In genomic region chr6:40347772-40348111, GRCm38 (mm10) we compare ENCODE assay signal across 17 mouse cellular contexts. TPM values are rescaled to one million over a fixed set of nuclear protein-coding genes. Genes with fewer than 3 reads are reported as not detected.
DNase-seq lines count a peak whose midpoint lies in the region; ATAC-seq and TF ChIP-seq lines count a peak whose summit lies in the region.
"Had no signal": no experiment of that assay in that cellular context is flagged by ENCODE, and none has a peak within 500 bp of the region (broad histone marks: within the 10 kb centered on the region; RNA-seq: fewer than 3 reads in every experiment).

No protein-coding gene starts in this region.

- no peaks in the 10 kb centered on the region for H3K27me3 ChIP-seq in forebrain, embryonic 15.5 days
- H3K27me3 ChIP-seq in forebrain, embryonic 11.5 days (ENCODE audit: control insufficient read depth, insufficient read depth, low read length) = no peaks in the 10 kb centered on the region
- no peaks in the 10 kb centered on the region for H3K27me3 ChIP-seq in hindbrain, postnatal 0 days (ENCODE audit: insufficient read depth, low read length)
- H3K27me3 ChIP-seq in hindbrain, embryonic 13.5 days = no peaks in the 10 kb centered on the region
- H3K27me3 ChIP-seq in midbrain, embryonic 14.5 days (ENCODE audit: control insufficient read depth, insufficient read depth, low read length) = no peaks in the 10 kb centered on the region
- no peaks in the 10 kb centered on the region for H3K27me3 ChIP-seq in midbrain, embryonic 13.5 days
- no peaks in the 10 kb centered on the region for H3K27me3 ChIP-seq in stomach, embryonic 16.5 days (ENCODE audit: control insufficient read depth, insufficient read depth, low read length)
- H3K27me3 ChIP-seq: embryonic facial prominence, embryonic 13.5 days; midbrain, embryonic 15.5 days had no signal

- WGBS in forebrain, embryonic 15.5 days = 56% methylated on average over 1 of the region's 1 CpGs
- WGBS in forebrain, embryonic 11.5 days = 85% methylated on average over 1 of the region's 1 CpGs
- 53% methylated on average over 1 of the region's 1 CpGs for WGBS in hindbrain, postnatal 0 days
- WGBS in hindbrain, embryonic 13.5 days = 79% methylated on average over 1 of the region's 1 CpGs
- 74% methylated on average over 1 of the region's 1 CpGs for WGBS in midbrain, embryonic 14.5 days
- WGBS in midbrain, embryonic 13.5 days = 80% methylated on average over 1 of the region's 1 CpGs
- 54% methylated on average over 1 of the region's 1 CpGs for WGBS in stomach, embryonic 16.5 days

- no peak overlapping the region for H3K4me2 ChIP-seq in forebrain, embryonic 15.5 days (replicated peaks)
- H3K4me2 ChIP-seq in forebrain, embryonic 11.5 days (ENCODE audit: low read depth, low read length, severe bottlenecking) = no peak overlapping the region
- no peak overlapping the region for H3K4me2 ChIP-seq in hindbrain, postnatal 0 days (ENCODE audit: low read depth, low read length)
- no peak overlapping the region for H3K4me2 ChIP-seq in hindbrain, embryonic 13.5 days
- no peak overlapping the region for H3K4me2 ChIP-seq in midbrain, embryonic 14.5 days (ENCODE audit: low read length)
- H3K4me2 ChIP-seq in midbrain, embryonic 13.5 days (replicated peaks) = no peak overlapping the region
- H3K4me2 ChIP-seq in stomach, embryonic 16.5 days (ENCODE audit: low read depth, low read length) = no peak overlapping the region
- H3K4me2 ChIP-seq: embryonic facial prominence, embryonic 13.5 days; heart, embryonic 11.5 days; liver, embryonic 11.5 days; midbrain, embryonic 15.5 days had no signal

- no peak overlapping the region for H3K4me3 ChIP-seq in forebrain, embryonic 15.5 days
- H3K4me3 ChIP-seq in forebrain, embryonic 11.5 days (ENCODE audit: low read depth, low read length) = no peak overlapping the region
- H3K4me3 ChIP-seq in hindbrain, postnatal 0 days (ENCODE audit: low read length) = no peak overlapping the region
- H3K4me3 ChIP-seq in hindbrain, embryonic 13.5 days = no peak overlapping the region
- H3K4me3 ChIP-seq in midbrain, embryonic 14.5 days (replicated peaks; ENCODE audit: low read depth, low read length) = no peak overlapping the region
- H3K4me3 ChIP-seq in midbrain, embryonic 13.5 days (replicated peaks) = no peak overlapping the region
- H3K4me3 ChIP-seq in stomach, embryonic 16.5 days (replicated peaks; ENCODE audit: low read length) = no peak overlapping the region
- H3K4me3 ChIP-seq: embryonic facial prominence, embryonic 13.5 days; left cerebral cortex, adult 2 months; midbrain, embryonic 15.5 days had no signal

- no peak for DNase-seq in forebrain, embryonic 11.5 days (ENCODE audit: low spot score)
- no peak for DNase-seq in hindbrain, postnatal 0 days (ENCODE audit: low spot score)
- DNase-seq in midbrain, embryonic 14.5 days = peak; percentile 2
- DNase-seq: adrenal gland, postnatal 25 days; retina, postnatal 1 day; thymus, postnatal 25 days had no signal

- peaks cover 11% of the 10 kb centered on the region for H3K4me1 ChIP-seq in forebrain, embryonic 15.5 days
- no peaks in the 10 kb centered on the region for H3K4me1 ChIP-seq in forebrain, embryonic 11.5 days (replicated peaks; ENCODE audit: control insufficient read depth, insufficient read depth, low read length)
- H3K4me1 ChIP-seq in hindbrain, postnatal 0 days (ENCODE audit: insufficient read depth, low read length) = peaks cover 5% of the 10 kb centered on the region; the same call in 1 of the 2 replicates
- H3K4me1 ChIP-seq in hindbrain, embryonic 13.5 days (replicated peaks) = no peaks in the 10 kb centered on the region
- H3K4me1 ChIP-seq in midbrain, embryonic 14.5 days (ENCODE audit: control insufficient read depth, insufficient read depth, low read length) = no peaks in the 10 kb centered on the region
- H3K4me1 ChIP-seq in midbrain, embryonic 13.5 days (replicated peaks) = no peaks in the 10 kb centered on the region
- no peaks in the 10 kb centered on the region for H3K4me1 ChIP-seq in stomach, embryonic 16.5 days (ENCODE audit: control insufficient read depth, insufficient read depth, low read length)
- H3K4me1 ChIP-seq: midbrain, embryonic 15.5 days had no signal

- H3K27ac ChIP-seq in forebrain, embryonic 15.5 days (replicated peaks) = peak overlapping the region; percentile 48
- H3K27ac ChIP-seq in forebrain, embryonic 11.5 days (ENCODE audit: low read depth, low read length) = no peak overlapping the region
- H3K27ac ChIP-seq in hindbrain, postnatal 0 days = no peak overlapping the region
- H3K27ac ChIP-seq in hindbrain, embryonic 13.5 days = no peak overlapping the region
- H3K27ac ChIP-seq in midbrain, embryonic 14.5 days (replicated peaks; ENCODE audit: low read depth, low read length) = no peak overlapping the region
- H3K27ac ChIP-seq in midbrain, embryonic 13.5 days = no peak overlapping the region
- H3K27ac ChIP-seq in stomach, embryonic 16.5 days (ENCODE audit: low read length) = 0 out of 2 replicates have a peak overlapping the region, but pooled peaks have one; percentile 10
- H3K27ac ChIP-seq: embryonic facial prominence, embryonic 13.5 days; left cerebral cortex, adult 2 months; midbrain, embryonic 15.5 days had no signal

- no peak for ATAC-seq in forebrain, embryonic 15.5 days (replicated peaks)
- ATAC-seq in forebrain, embryonic 11.5 days (replicated peaks; ENCODE audit: low FRiP score) = no peak
- ATAC-seq in hindbrain, postnatal 0 days = 0 out of 2 replicates have a peak, but pooled peaks have one; percentile 27
- ATAC-seq in hindbrain, embryonic 13.5 days (ENCODE audit: low FRiP score) = no peak
- ATAC-seq in midbrain, embryonic 14.5 days (ENCODE audit: low FRiP score, low TSS enrichment) = no peak
- no peak for ATAC-seq in midbrain, embryonic 13.5 days
- peak; percentile 13; the same call in 1 of the 2 replicates for ATAC-seq in stomach, embryonic 16.5 days (ENCODE audit: insufficient read depth, low FRiP score)
- ATAC-seq in monocyte, adult 5-6 weeks (replicated peaks; ENCODE audit: insufficient number of reproducible peaks, low FRiP score, low TSS enrichment, poor library complexity, severe bottlenecking) = no peak
- ATAC-seq: inflammation-experienced regulatory T-cells, adult 6 months had no signal

- H3K9ac ChIP-seq in forebrain, embryonic 15.5 days (replicated peaks) = no peak overlapping the region
- H3K9ac ChIP-seq in forebrain, embryonic 11.5 days (ENCODE audit: low read length) = no peak overlapping the region
- no peak overlapping the region for H3K9ac ChIP-seq in hindbrain, postnatal 0 days (replicated peaks; ENCODE audit: low read length)
- H3K9ac ChIP-seq in hindbrain, embryonic 13.5 days = no peak overlapping the region
- no peak overlapping the region for H3K9ac ChIP-seq in midbrain, embryonic 14.5 days (replicated peaks; ENCODE audit: low read length)
- H3K9ac ChIP-seq in midbrain, embryonic 13.5 days (replicated peaks) = no peak overlapping the region
- no peak overlapping the region for H3K9ac ChIP-seq in stomach, embryonic 16.5 days (ENCODE audit: low read length)
- H3K9ac ChIP-seq: embryonic facial prominence, embryonic 13.5 days; midbrain, embryonic 15.5 days had no signal

- no peaks in the 10 kb centered on the region for H3K9me3 ChIP-seq in forebrain, embryonic 15.5 days
- no peaks in the 10 kb centered on the region for H3K9me3 ChIP-seq in forebrain, embryonic 11.5 days (ENCODE audit: control insufficient read depth, low read length)
- H3K9me3 ChIP-seq in hindbrain, postnatal 0 days (ENCODE audit: low read length) = no peaks in the 10 kb centered on the region
- H3K9me3 ChIP-seq in hindbrain, embryonic 13.5 days = no peaks in the 10 kb centered on the region
- no peaks in the 10 kb centered on the region for H3K9me3 ChIP-seq in midbrain, embryonic 14.5 days (ENCODE audit: control insufficient read depth, low read length)
- H3K9me3 ChIP-seq in midbrain, embryonic 13.5 days = no peaks in the 10 kb centered on the region
- H3K9me3 ChIP-seq in stomach, embryonic 16.5 days (replicated peaks; ENCODE audit: control insufficient read depth, low read length) = no peaks in the 10 kb centered on the region
- H3K9me3 ChIP-seq: embryonic facial prominence, embryonic 13.5 days; midbrain, embryonic 15.5 days had no signal

- no peak for TF ChIP-seq CTCF in hindbrain, postnatal 0 days (IDR thresholded peaks at IDR 0.05; ENCODE audit: low read depth)

- H3K36me3 ChIP-seq in forebrain, embryonic 15.5 days = peaks cover 9% of the 10 kb centered on the region; the same call in 1 of the 2 replicates
- no peaks in the 10 kb centered on the region; the same call in 1 of the 2 replicates for H3K36me3 ChIP-seq in forebrain, embryonic 11.5 days (ENCODE audit: control insufficient read depth, insufficient read depth, low read length)
- H3K36me3 ChIP-seq in hindbrain, postnatal 0 days (ENCODE audit: insufficient read depth, low read length) = peaks cover 3% of the 10 kb centered on the region; the same call in 1 of the 2 replicates
- peaks cover 8% of the 10 kb centered on the region; the same call in 1 of the 2 replicates for H3K36me3 ChIP-seq in hindbrain, embryonic 13.5 days
- H3K36me3 ChIP-seq in midbrain, embryonic 14.5 days (ENCODE audit: control insufficient read depth, insufficient read depth, low read length) = peaks cover 6% of the 10 kb centered on the region; the same call in 1 of the 2 replicates
- H3K36me3 ChIP-seq in midbrain, embryonic 13.5 days = peaks cover 8% of the 10 kb centered on the region
- H3K36me3 ChIP-seq in stomach, embryonic 16.5 days (ENCODE audit: control insufficient read depth, insufficient read depth, low read length) = no peaks in the 10 kb centered on the region

RNA-seq across cellular contexts. Expression of gene Agk, which starts 22.8 kb away (rescaled TPM):
- polyA plus RNA-seq in forebrain, embryonic 15.5 days (2015; fragmentation: Nextera tagmentation; extraction: Ambion mirVana) = 50.8 and 59.4 TPM in 2 replicates
- polyA plus RNA-seq in forebrain, embryonic 11.5 days (2014; fragmentation: Nextera tagmentation; extraction: Ambion mirVana) = 46.2 and 48.7 TPM in 2 replicates
- total RNA-seq in hindbrain, postnatal 0 days (2014; rRNA removed) = 40.6 and 59.6 TPM in 2 replicates
- polyA plus RNA-seq in hindbrain, postnatal 0 days (2015; fragmentation: Nextera tagmentation; extraction: Ambion mirVana) = 53.3 and 57.9 TPM in 2 replicates
- polyA plus RNA-seq in hindbrain, embryonic 13.5 days (2015; fragmentation: Nextera tagmentation; extraction: Ambion mirVana) = 40.4 and 41.8 TPM in 2 replicates
- 55.7 and 59.4 TPM in 2 replicates for polyA plus RNA-seq in midbrain, embryonic 14.5 days (2014; fragmentation: Nextera tagmentation; extraction: Ambion mirVana)
- 36.5 and 40.5 TPM in 2 replicates for polyA plus RNA-seq in midbrain, embryonic 13.5 days (2015; fragmentation: Nextera tagmentation; extraction: Ambion mirVana)
- polyA plus RNA-seq in stomach, embryonic 16.5 days (2015; fragmentation: Nextera tagmentation; extraction: Ambion mirVana) = 34.9 and 40.0 TPM in 2 replicates
- 12.5 to 16.8 TPM (median 12.7 TPM) in 3 replicates for total RNA-seq in monocyte, adult 5-6 weeks (2017)

Comparison
In these comparisons a context has a peak if more than half of its experiments do, and no peak if none do; other contexts are left out.
1. ATAC-seq: peak in hindbrain, postnatal 0 days (single experiment) and stomach, embryonic 16.5 days (single experiment); none in forebrain, embryonic 15.5 days (single experiment), forebrain, embryonic 11.5 days (single experiment), hindbrain, embryonic 13.5 days (single experiment), midbrain, embryonic 14.5 days (single experiment), midbrain, embryonic 13.5 days (single experiment) and monocyte, adult 5-6 weeks (single experiment).
2. H3K27ac ChIP-seq: peak in forebrain, embryonic 15.5 days (single experiment) and stomach, embryonic 16.5 days (single experiment); none in forebrain, embryonic 11.5 days (single experiment), hindbrain, postnatal 0 days (single experiment), hindbrain, embryonic 13.5 days (single experiment), midbrain, embryonic 14.5 days (single experiment) and midbrain, embryonic 13.5 days (single experiment).